Mouse (Mus musculus): ENCODE measurements at regions not wholly inside any gene's neighbourhood (a gene's known extent, or its start where the extent isn't known, plus 50 kb on each side); places are given as distances from the start of the nearest gene placed in this dataset.

DNA sequence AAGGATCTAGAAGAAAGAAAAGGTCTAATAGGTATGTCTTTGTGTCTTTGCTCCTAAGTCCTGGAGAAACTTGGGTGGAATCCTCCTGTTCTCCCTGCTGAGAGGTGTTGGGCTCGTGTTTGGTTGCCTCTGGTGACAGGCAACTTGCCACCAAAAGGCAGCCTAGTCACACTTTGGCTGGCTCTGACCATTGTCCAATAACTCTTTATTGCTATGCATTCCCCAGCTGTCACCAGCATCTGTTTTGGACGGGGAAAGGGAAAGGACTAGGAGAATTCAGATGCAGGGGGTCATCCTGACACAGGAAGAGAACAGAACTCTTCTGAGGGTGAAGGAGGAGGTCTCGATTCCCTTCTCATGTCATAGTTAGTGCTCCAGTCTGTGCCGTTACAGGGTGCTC lies 220.9 kb downstream of the Zfp36l1 start:
- H3K36me3 ChIP-seq (replicated peaks), result no peaks in the 10 kb centered on the region
- H3K4me1 ChIP-seq (ENCODE audit: insufficient read depth, low read depth, low read length), result peaks cover 34% of the 10 kb centered on the region
- H3K9me3 ChIP-seq (replicated peaks), result no peaks in the 10 kb centered on the region
- TF ChIP-seq GATA1 (IDR thresholded peaks at IDR 0.05; ENCODE audit: borderline replicate concordance, low read length), result no peak
- no peak for TF ChIP-seq GATA2 (IDR thresholded peaks at IDR 0.05; ENCODE audit: borderline replicate concordance, low read depth, low read length)
- TF ChIP-seq TAL1 (conservative IDR thresholded peaks at IDR 0.05; ENCODE audit: low read depth, low read length), result no peak
- TF ChIP-seq CTCF (IDR thresholded peaks at IDR 0.05; ENCODE audit: low read depth, low read length), result no peak
- no peak for TF ChIP-seq POLR2AphosphoS5 (IDR thresholded peaks at IDR 0.05; ENCODE audit: insufficient replicate concordance, low read depth, low read length)
- ATAC-seq (ENCODE audit: extremely low read depth, insufficient number of reproducible peaks, low FRiP score, poor library complexity, severe bottlenecking) (no peak), DNase-seq (ENCODE audit: low spot score) (no peak)
- peaks cover 35% of the 10 kb centered on the region for H3K27me3 ChIP-seq (ENCODE audit: insufficient read depth, low read length)
- H3K4me3 ChIP-seq (ENCODE audit: low read depth, low read length), result no peak overlapping the region

DNA sequence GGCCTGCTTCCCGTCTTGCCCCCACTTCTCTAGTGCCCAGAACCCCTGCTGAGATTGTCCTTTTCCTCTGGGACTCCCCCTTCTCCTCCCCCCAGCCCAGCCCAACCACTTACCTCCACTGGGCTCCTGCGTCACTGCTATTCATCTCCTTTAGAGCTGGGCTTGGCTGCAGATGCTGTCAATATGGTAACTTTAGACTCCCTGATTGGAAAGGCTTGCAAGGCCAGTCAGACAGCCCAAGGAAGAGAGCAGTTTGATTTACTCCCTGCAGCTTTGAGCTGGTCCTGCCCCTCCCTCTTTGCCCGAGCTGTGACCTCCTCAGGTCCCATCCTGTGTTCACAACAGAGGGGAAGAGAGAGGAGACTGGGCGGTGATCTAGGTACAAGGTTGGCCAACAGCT lies 221.9 kb downstream of the Zfp36l1 start:
- ATAC-seq (ENCODE audit: extremely low read depth, insufficient number of reproducible peaks, low FRiP score, poor library complexity, severe bottlenecking) (no peak), DNase-seq (ENCODE audit: low spot score) (no peak)
- Histone ChIP-seq H3K4me3 (ENCODE audit: low read depth, low read length) (no peak overlapping the region), H3K4me1 (ENCODE audit: insufficient read depth, low read depth, low read length) (peaks cover 26% of the 10 kb centered on the region), H3K36me3 (replicated peaks) (no peaks in the 10 kb centered on the region), H3K27me3 (ENCODE audit: insufficient read depth, low read length) (peaks cover 27% of the 10 kb centered on the region), H3K9me3 (replicated peaks) (no peaks in the 10 kb centered on the region)
- TF ChIP-seq TAL1 (conservative IDR thresholded peaks at IDR 0.05; ENCODE audit: low read depth, low read length) (no peak), CTCF (IDR thresholded peaks at IDR 0.05; ENCODE audit: low read depth, low read length) (no peak), GATA2 (IDR thresholded peaks at IDR 0.05; ENCODE audit: borderline replicate concordance, low read depth, low read length) (no peak), POLR2AphosphoS5 (IDR thresholded peaks at IDR 0.05; ENCODE audit: insufficient replicate concordance, low read depth, low read length) (no peak), GATA1 (IDR thresholded peaks at IDR 0.05; ENCODE audit: borderline replicate concordance, low read length) (no peak)

DNA sequence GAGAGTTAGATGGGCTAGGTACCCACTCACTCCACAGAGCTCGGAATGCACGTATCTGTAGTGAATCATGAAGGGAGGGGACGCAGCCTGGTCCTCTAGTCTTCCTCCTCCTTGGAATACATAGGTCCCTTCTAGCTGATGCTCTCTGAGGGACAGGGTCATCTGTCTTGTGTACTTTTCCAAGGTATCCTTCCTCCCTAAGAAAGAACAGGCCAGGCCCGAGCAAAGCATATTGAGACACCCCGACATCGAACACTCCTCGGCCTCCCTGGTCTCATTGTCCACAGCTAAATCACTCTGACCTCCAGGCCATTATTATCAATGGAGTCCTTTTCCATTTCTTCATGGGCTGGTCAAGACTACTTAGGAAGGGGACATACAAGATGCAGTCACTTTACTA lies 222.5 kb downstream of the Zfp36l1 start:
- Histone ChIP-seq H3K4me3 (ENCODE audit: low read depth, low read length) (no peak overlapping the region), H3K36me3 (replicated peaks) (no peaks in the 10 kb centered on the region), H3K9me3 (replicated peaks) (no peaks in the 10 kb centered on the region), H3K4me1 (ENCODE audit: insufficient read depth, low read depth, low read length) (peaks cover 31% of the 10 kb centered on the region), H3K27me3 (ENCODE audit: insufficient read depth, low read length) (peaks cover 26% of the 10 kb centered on the region)
- no peak for TF ChIP-seq CTCF (IDR thresholded peaks at IDR 0.05; ENCODE audit: low read depth, low read length)
- TF ChIP-seq POLR2AphosphoS5 (IDR thresholded peaks at IDR 0.05; ENCODE audit: insufficient replicate concordance, low read depth, low read length), result no peak
- no peak for TF ChIP-seq GATA2 (IDR thresholded peaks at IDR 0.05; ENCODE audit: borderline replicate concordance, low read depth, low read length)
- TF ChIP-seq TAL1 (conservative IDR thresholded peaks at IDR 0.05; ENCODE audit: low read depth, low read length), result no peak
- TF ChIP-seq GATA1 (IDR thresholded peaks at IDR 0.05; ENCODE audit: borderline replicate concordance, low read length), result no peak
- no peak for ATAC-seq (ENCODE audit: extremely low read depth, insufficient number of reproducible peaks, low FRiP score, poor library complexity, severe bottlenecking)
- DNase-seq (ENCODE audit: low spot score), result no peak

DNA sequence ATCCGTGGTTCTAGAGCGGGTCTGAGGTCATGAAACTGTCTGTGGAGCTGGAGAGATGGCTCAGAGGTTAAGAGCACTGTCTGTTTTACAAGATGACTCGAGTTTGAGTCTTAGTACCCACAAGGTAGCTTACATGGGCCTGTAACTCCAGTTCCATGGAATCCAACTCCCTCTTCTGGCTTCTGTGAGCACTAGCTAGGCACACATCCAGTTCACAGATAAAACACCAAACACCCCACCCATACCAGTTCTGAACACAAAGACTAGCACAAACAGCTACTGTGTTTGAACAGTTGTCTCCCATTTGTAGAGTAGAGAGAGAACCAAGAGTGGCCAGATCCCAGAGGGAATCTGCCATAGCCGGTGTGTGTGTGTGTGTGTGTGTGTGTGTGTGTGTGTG lies 224.0 kb downstream of the Zfp36l1 start:
- no peaks in the 10 kb centered on the region for H3K9me3 ChIP-seq (replicated peaks)
- TF ChIP-seq CTCF (IDR thresholded peaks at IDR 0.05; ENCODE audit: low read depth, low read length) (no peak), TAL1 (conservative IDR thresholded peaks at IDR 0.05; ENCODE audit: low read depth, low read length) (no peak), GATA1 (IDR thresholded peaks at IDR 0.05; ENCODE audit: borderline replicate concordance, low read length) (no peak), POLR2AphosphoS5 (IDR thresholded peaks at IDR 0.05; ENCODE audit: insufficient replicate concordance, low read depth, low read length) (no peak), GATA2 (IDR thresholded peaks at IDR 0.05; ENCODE audit: borderline replicate concordance, low read depth, low read length) (no peak)
- H3K4me3 ChIP-seq (ENCODE audit: low read depth, low read length), result no peak overlapping the region
- H3K4me1 ChIP-seq (ENCODE audit: insufficient read depth, low read depth, low read length), result peaks cover 35% of the 10 kb centered on the region
- DNase-seq (ENCODE audit: low spot score), result no peak
- ATAC-seq (ENCODE audit: extremely low read depth, insufficient number of reproducible peaks, low FRiP score, poor library complexity, severe bottlenecking), result no peak
- peaks cover 26% of the 10 kb centered on the region for H3K27me3 ChIP-seq (ENCODE audit: insufficient read depth, low read length)
- no peaks in the 10 kb centered on the region for H3K36me3 ChIP-seq (replicated peaks)

DNA sequence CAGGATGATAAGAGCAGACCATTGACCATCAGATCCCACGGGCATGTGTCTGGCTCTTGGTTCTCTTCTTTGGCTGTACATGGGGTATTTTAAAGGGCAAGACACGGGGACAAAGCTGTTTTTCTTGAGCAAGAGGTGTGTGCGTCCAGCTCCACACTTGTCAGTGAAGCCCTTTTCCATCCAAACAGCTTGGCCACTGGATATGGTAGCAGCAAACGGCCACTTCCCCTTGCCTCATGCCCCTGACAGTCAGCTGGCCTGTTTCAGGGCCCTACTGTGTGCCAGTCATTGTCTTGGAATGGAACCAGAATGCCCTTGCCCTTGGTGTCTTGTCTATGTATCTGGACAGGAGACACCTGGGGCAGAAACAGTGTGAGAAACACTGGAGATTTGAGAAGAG lies 224.7 kb downstream of the Zfp36l1 start:
- Histone ChIP-seq H3K4me3 (ENCODE audit: low read depth, low read length) (no peak overlapping the region), H3K4me1 (ENCODE audit: insufficient read depth, low read depth, low read length) (peaks cover 35% of the 10 kb centered on the region), H3K9me3 (replicated peaks) (no peaks in the 10 kb centered on the region), H3K36me3 (replicated peaks) (no peaks in the 10 kb centered on the region), H3K27me3 (ENCODE audit: insufficient read depth, low read length) (peaks cover 26% of the 10 kb centered on the region)
- TF ChIP-seq CTCF (IDR thresholded peaks at IDR 0.05; ENCODE audit: low read depth, low read length) (no peak), GATA2 (IDR thresholded peaks at IDR 0.05; ENCODE audit: borderline replicate concordance, low read depth, low read length) (no peak), GATA1 (IDR thresholded peaks at IDR 0.05; ENCODE audit: borderline replicate concordance, low read length) (no peak), POLR2AphosphoS5 (IDR thresholded peaks at IDR 0.05; ENCODE audit: insufficient replicate concordance, low read depth, low read length) (no peak), TAL1 (conservative IDR thresholded peaks at IDR 0.05; ENCODE audit: low read depth, low read length) (no peak)
- no peak for ATAC-seq (ENCODE audit: extremely low read depth, insufficient number of reproducible peaks, low FRiP score, poor library complexity, severe bottlenecking)
- DNase-seq (ENCODE audit: low spot score), result no peak

DNA sequence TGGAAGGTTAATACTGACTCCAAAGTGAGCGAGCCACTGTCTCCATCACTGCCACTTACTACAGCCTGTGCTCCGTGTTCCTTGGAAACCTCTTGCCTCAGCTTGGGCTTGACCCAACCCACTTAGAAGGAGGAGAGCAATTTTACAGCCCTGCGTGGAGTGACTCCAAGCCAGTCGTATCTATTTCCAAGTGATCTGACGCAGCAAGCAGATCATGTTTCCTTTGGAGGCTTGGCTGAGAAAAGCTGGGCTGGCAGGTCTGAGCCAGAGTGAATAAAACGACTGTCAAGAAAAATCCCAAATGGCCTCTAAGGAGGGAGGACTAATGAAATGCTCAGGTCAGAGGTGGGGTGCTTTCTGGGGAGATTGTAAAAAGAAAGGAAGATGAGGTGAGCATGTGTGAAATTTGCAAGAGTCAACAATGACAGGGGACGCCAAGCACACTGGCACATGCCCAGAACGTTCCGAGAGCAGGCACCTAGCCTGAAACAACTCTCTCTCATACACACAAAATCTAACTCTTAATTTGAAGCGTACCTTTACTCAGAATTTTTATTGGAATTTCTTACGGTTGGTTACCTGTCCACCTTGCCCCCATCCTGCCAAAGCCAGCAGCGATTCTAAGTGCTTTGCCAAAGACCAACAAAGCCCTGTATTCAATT lies 225.5 kb downstream of the Zfp36l1 start:
- H3K4me3 ChIP-seq (ENCODE audit: low read depth, low read length), result no peak overlapping the region
- ATAC-seq (ENCODE audit: extremely low read depth, insufficient number of reproducible peaks, low FRiP score, poor library complexity, severe bottlenecking) (no peak), DNase-seq (ENCODE audit: low spot score) (no peak)
- no peaks in the 10 kb centered on the region for H3K9me3 ChIP-seq (replicated peaks)
- H3K27me3 ChIP-seq (ENCODE audit: insufficient read depth, low read length), result peaks cover 21% of the 10 kb centered on the region
- peaks cover 35% of the 10 kb centered on the region for H3K4me1 ChIP-seq (ENCODE audit: insufficient read depth, low read depth, low read length)
- no peak for TF ChIP-seq CTCF (IDR thresholded peaks at IDR 0.05; ENCODE audit: low read depth, low read length)
- no peak for TF ChIP-seq TAL1 (conservative IDR thresholded peaks at IDR 0.05; ENCODE audit: low read depth, low read length)
- no peak for TF ChIP-seq POLR2AphosphoS5 (IDR thresholded peaks at IDR 0.05; ENCODE audit: insufficient replicate concordance, low read depth, low read length)
- no peak for TF ChIP-seq GATA1 (IDR thresholded peaks at IDR 0.05; ENCODE audit: borderline replicate concordance, low read length)
- TF ChIP-seq GATA2 (IDR thresholded peaks at IDR 0.05; ENCODE audit: borderline replicate concordance, low read depth, low read length), result no peak
- no peaks in the 10 kb centered on the region for H3K36me3 ChIP-seq (replicated peaks)
